Mouse (Mus musculus) myocyte (in vitro differentiated cells): ENCODE data around the gene Ppp1r14b.

Experiments
- CEBPB ChIP-seq: IDR thresholded peaks from 2 replicates; pipeline ENCODE4 v1.6.1; 2011; ENCODE audit warnings: mild to moderate bottlenecking, moderate library complexity; ENCODE audit not compliant: poor library complexity, insufficient read depth, severe bottlenecking
- E2F4 ChIP-seq: IDR thresholded peaks from one replicate; pipeline ENCODE4 v1.6.1; 2011; ENCODE audit warnings: mild to moderate bottlenecking, control low read depth, moderate library complexity; ENCODE audit not compliant: insufficient read depth
- MAX ChIP-seq: IDR thresholded peaks from one replicate; pipeline ENCODE4 v1.6.1; 2011; ENCODE audit warnings: low read depth, mild to moderate bottlenecking, control low read depth
- MYOD1 ChIP-seq, 3 experiments: IDR thresholded peaks; one replicate each; pipeline ENCODE4 v1.6.1; 2011; ENCODE audit warnings: control low read depth in 2 of 3, low read depth in 2 of 3, mild to moderate bottlenecking in 2 of 3, moderate library complexity in 1 of 3; ENCODE audit not compliant: insufficient read length in 2 of 3, control insufficient read depth in 1 of 3
- MYOG ChIP-seq, 3 experiments: IDR thresholded peaks; one replicate each; pipeline ENCODE4 v1.6.1; 2011; ENCODE audit warnings: control low read depth in 2 of 3, low read depth in 2 of 3, mild to moderate bottlenecking in 2 of 3; ENCODE audit not compliant: insufficient read length in 2 of 3, control insufficient read depth in 1 of 3, insufficient read depth in 1 of 3
- POLR2A ChIP-seq: IDR thresholded peaks from one replicate; pipeline ENCODE4 v1.6.1; 2011; ENCODE audit warnings: low read depth, mild to moderate bottlenecking, control low read depth, moderate library complexity; ENCODE audit not compliant: insufficient read length
- POLR2AphosphoS2 ChIP-seq: IDR thresholded peaks from one replicate; pipeline ENCODE4 v1.6.1; 2011; ENCODE audit warnings: low read depth, control low read depth; ENCODE audit not compliant: insufficient read length
- REST ChIP-seq: IDR thresholded peaks from one replicate; pipeline ENCODE4 v1.6.1; 2011; ENCODE audit warnings: mild to moderate bottlenecking, control low read depth, moderate library complexity; ENCODE audit not compliant: insufficient read depth, insufficient read length
- SRF ChIP-seq: IDR thresholded peaks from one replicate; pipeline ENCODE4 v1.6.1; 2011; ENCODE audit warnings: low read depth; ENCODE audit not compliant: control insufficient read depth, insufficient read length
- TCF12 ChIP-seq: IDR thresholded peaks from one replicate; pipeline ENCODE4 v1.6.1; 2011; ENCODE audit warnings: mild to moderate bottlenecking, control low read depth; ENCODE audit not compliant: poor library complexity, insufficient read depth, severe bottlenecking
- TCF3 ChIP-seq: IDR thresholded peaks from one replicate; pipeline ENCODE4 v1.6.1; 2011; ENCODE audit warnings: low read depth, control low read depth; ENCODE audit not compliant: insufficient read length
- USF1 ChIP-seq: IDR thresholded peaks from one replicate; pipeline ENCODE4 v1.6.1; 2011; ENCODE audit warnings: low read depth, mild to moderate bottlenecking, control low read depth, moderate library complexity

- TF ChIP-seq POLR2A (no peak), USF1 (no peak), REST (no peak), MAX (no peak), MYOD1 (IDR thresholded peaks at IDR 0.05; ENCODE audit: control insufficient read depth in 1 of 3, insufficient read length in 2 of 3, low read depth in 2 of 3) (no peak), TCF12 (no peak), MYOG (IDR thresholded peaks at IDR 0.05; ENCODE audit: control insufficient read depth in 1 of 3, insufficient read depth in 1 of 3, insufficient read length in 2 of 3, low read depth in 2 of 3) (no peak), CEBPB (no peak), E2F4 (no peak), SRF (no peak), POLR2AphosphoS2 (no peak), TCF3 (no peak)
Measured at GRCm38 (mm10) chr19:6926559-6927255, 48.1 kb upstream of the Ppp1r14b start.
